Mouse (Mus musculus) cerebellum, adult 2 months (tissue): ENCODE measurements around the gene Rit1. TPM values are rescaled to one million over a fixed set of nuclear protein-coding genes. Genes with fewer than 3 reads are reported as not detected.

Experiments
- DNase-seq, 2 experiments: peaks; one replicate each; pipeline ENCODE4 v3.0.0; 2021
- H3K27ac ChIP-seq: fragments of 200-500 bp; 2 replicates; pipeline ENCODE4 v1.5.1; 2012; ENCODE audit warnings: low read length, control low read depth, inconsistent platforms; ENCODE audit not compliant: insufficient read depth
- H3K27me3 ChIP-seq: fragments of 200-500 bp; 2 replicates; pipeline ENCODE4 v1.6.1; 2012; ENCODE audit warnings: inconsistent platforms, mild to moderate bottlenecking, low read length, moderate library complexity; ENCODE audit not compliant: control insufficient read depth, insufficient read depth
- H3K4me1 ChIP-seq: fragments of 200-500 bp; 2 replicates; pipeline ENCODE4 v1.6.1; 2011; ENCODE audit warnings: low read length; ENCODE audit not compliant: control insufficient read depth, insufficient read depth
- H3K4me3 ChIP-seq: fragments of 200-500 bp; replicated peaks from 2 replicates; pipeline ENCODE3; 2011; ENCODE audit warnings: mild to moderate bottlenecking, low read depth, low read length, control low read depth; ENCODE audit not compliant: insufficient read depth
- CTCF ChIP-seq: fragments of 200-500 bp; IDR thresholded peaks from 2 replicates; pipeline ENCODE4 v1.5.1; 2011; ENCODE audit warnings: low read depth, mild to moderate bottlenecking, control low read depth, low read length, moderate library complexity, borderline replicate concordance; ENCODE audit not compliant: insufficient read depth
- POLR2A ChIP-seq: fragments of 200-500 bp; IDR thresholded peaks from 2 replicates; pipeline ENCODE4 v1.6.1; 2011; ENCODE audit warnings: low read length, control low read depth, borderline replicate concordance; ENCODE audit not compliant: insufficient read depth
- WGBS: fragments of 180-500 bp; shearing (Covaris S2); methylation state at CpG from one replicate; pipeline ENCODE4 v1.1.7; 2018; 5-methylcytosine and 5-hydroxymethylcytosine counted together
- polyA plus RNA-seq: library from polyadenylated mRNA; depleted of rRNA; stranded (reverse); fragments of >200 nt; gene quantifications from 2 replicates; pipeline ENCODE4 v1.2.3, GENCODE M21; 2012; rRNA removed

The Rit1 gene
- polyA plus RNA-seq = 57.3 and 64.3 TPM in 2 replicates

- Histone ChIP-seq H3K27me3 (no peaks in the 10 kb centered on the region), H3K4me3 (peak within 1 kb of the TSS; percentile 75), H3K27ac (peak within 1 kb of the TSS; percentile 1), H3K4me1 (peaks cover 3% of the 10 kb centered on the region; the same call in 1 of the 2 replicates)
- TF ChIP-seq CTCF (no peak), POLR2A (peak; percentile 50; the same call in 1 of the 2 replicates)
- 1% methylated on average over 27 of the region's 27 CpGs for WGBS
- peak; percentile 78 to 81 for DNase-seq
Observed at GRCm38 (mm10) chr3:88716399-88717197, at the start of gene Rit1. Gene Rit1, plus strand, starts transcription at chr3:88716838.

GRCm38 (mm10) chr3:88677399-88677798 lies 39.2 kb upstream of the Rit1 start:
- no peak for TF ChIP-seq POLR2A
- peak; percentile 74; the same call in 1 of the 2 replicates for TF ChIP-seq CTCF
- Histone ChIP-seq H3K27me3 (no peaks in the 10 kb centered on the region), H3K4me3 (peak overlapping the region; percentile 49), H3K4me1 (no peaks in the 10 kb centered on the region), H3K27ac (no peak overlapping the region)
- peak; percentile 79 to 80 for DNase-seq
- WGBS = 2% methylated on average over 11 of the region's 11 CpGs

- no peak overlapping the region for H3K27ac ChIP-seq
- H3K4me1 ChIP-seq = peaks cover 5% of the 10 kb centered on the region; the same call in 1 of the 2 replicates
- no peaks in the 10 kb centered on the region for H3K27me3 ChIP-seq
- WGBS = 95% methylated on average over 2 of the region's 2 CpGs
- no peak for DNase-seq
- no peak for TF ChIP-seq CTCF
- TF ChIP-seq POLR2A = no peak
- H3K4me3 ChIP-seq = no peak overlapping the region
Observed at GRCm38 (mm10) chr3:88683814-88684213, 32.8 kb upstream of the Rit1 start.

DNA sequence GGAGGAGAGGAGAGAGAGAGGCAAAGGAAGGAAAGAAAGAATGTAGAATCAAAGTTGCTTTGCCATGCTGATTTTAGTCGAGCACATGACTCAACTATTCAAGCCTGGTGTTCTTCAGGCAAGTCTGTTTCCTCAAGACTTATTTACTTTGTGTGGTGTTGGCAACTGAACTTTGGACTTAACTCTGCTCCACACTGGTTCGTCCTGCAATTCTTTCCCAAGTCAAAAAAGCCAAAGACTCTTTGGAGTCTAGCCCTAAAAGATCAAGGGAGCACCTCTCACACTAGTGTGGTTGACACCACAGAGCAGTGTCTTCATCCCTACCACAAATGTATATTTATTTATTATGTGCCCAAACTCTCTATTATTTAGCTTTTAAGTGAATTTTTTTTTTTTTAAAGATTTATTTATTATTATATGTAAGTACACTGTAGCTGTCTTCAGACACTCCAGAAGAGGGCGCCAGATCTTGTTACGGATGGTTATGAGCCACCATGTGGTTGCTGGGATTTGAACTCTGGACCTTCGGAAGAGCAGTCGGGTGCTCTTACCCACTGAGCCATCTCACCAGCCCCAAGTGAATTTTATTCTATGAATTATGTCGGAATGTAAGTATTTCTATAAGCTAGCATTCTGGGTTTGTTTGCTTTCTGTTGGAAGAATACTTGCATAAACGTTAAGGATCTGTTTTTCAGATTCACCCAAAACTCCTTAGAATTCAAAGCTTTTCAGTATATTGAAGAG lies 32.2 kb upstream of the Rit1 start:
- no peak overlapping the region for H3K4me3 ChIP-seq
- no peak overlapping the region for H3K27ac ChIP-seq

GRCm38 (mm10) chr3:88684980-88685941 lies 31.4 kb upstream of the Rit1 start, which contains the start of gene Khdc4:
Gene Khdc4, plus strand, starts transcription at chr3:88685803.
- TF ChIP-seq POLR2A (peak; percentile 90), CTCF (no peak)
- peak; percentile 96 to 99 for DNase-seq
- Histone ChIP-seq H3K27ac (peak within 1 kb of the TSS; percentile 93), H3K4me3 (peak within 1 kb of the TSS; percentile 93), H3K27me3 (no peaks in the 10 kb centered on the region), H3K4me1 (peaks cover 5% of the 10 kb centered on the region; the same call in 1 of the 2 replicates)
- under 1% methylated on average over 47 of the region's 47 CpGs for WGBS

More for the DNA sequence above, 32.2 kb upstream of the Rit1 start:
- peaks cover 5% of the 10 kb centered on the region; the same call in 1 of the 2 replicates for H3K4me1 ChIP-seq
- DNase-seq = no peak
- H3K27me3 ChIP-seq = no peaks in the 10 kb centered on the region
- TF ChIP-seq POLR2A (no peak), CTCF (no peak)
- 48% methylated on average over 8 of the region's 8 CpGs for WGBS

- under 1% methylated on average over 45 of the region's 45 CpGs for WGBS
- no peak for TF ChIP-seq POLR2A
- no peak for TF ChIP-seq CTCF
- peak in 1 of 2 experiments; percentile 61 for DNase-seq
- H3K27me3 ChIP-seq = no peaks in the 10 kb centered on the region
- peak overlapping the region; percentile 93 for H3K4me3 ChIP-seq
- H3K27ac ChIP-seq = peak overlapping the region; percentile 93
- peaks cover 5% of the 10 kb centered on the region; the same call in 1 of the 2 replicates for H3K4me1 ChIP-seq
Observed at GRCm38 (mm10) chr3:88685958-88686451, 30.6 kb upstream of the Rit1 start.
